Comparison of ENCODE assay signal across 21 mouse cellular contexts in genomic region chr2:26920190-26920855, GRCm38 (mm10). TPM values are rescaled to one million over a fixed set of nuclear protein-coding genes. Genes with fewer than 3 reads are reported as not detected.
DNase-seq lines count a peak whose midpoint lies in the region; ATAC-seq and TF ChIP-seq lines count a peak whose summit lies in the region.
"Had no signal": no experiment of that assay in that cellular context is flagged by ENCODE, and none has a peak within 500 bp of the region (broad histone marks: within the 10 kb centered on the region; RNA-seq: fewer than 3 reads in every experiment).

No protein-coding gene starts in this region.

- H3K4me3 ChIP-seq in liver, adult 2 months (ENCODE audit: insufficient read depth, low read depth, low read length) = no peak overlapping the region
- no peak overlapping the region for H3K4me3 ChIP-seq in liver, postnatal 0 days (ENCODE audit: low read depth, low read length)
- H3K4me3 ChIP-seq in forebrain, embryonic 12.5 days (replicated peaks) = no peak overlapping the region
- H3K4me3 ChIP-seq: embryonic facial prominence, embryonic 15.5 days; erythroblast, embryonic 14.5 days; forebrain, embryonic 10.5 days; forebrain, embryonic 15.5 days; heart, embryonic 10.5 days; hindbrain, embryonic 13.5 days had no signal

- no peak for TF ChIP-seq EP300 in liver, postnatal 0 days (IDR thresholded peaks at IDR 0.05; ENCODE audit: low read depth)

- H3K4me2 ChIP-seq in liver, postnatal 0 days (ENCODE audit: low read depth, low read length) = no peak overlapping the region
- H3K4me2 ChIP-seq in forebrain, embryonic 12.5 days = no peak overlapping the region
- H3K4me2 ChIP-seq: embryonic facial prominence, embryonic 15.5 days; forebrain, embryonic 15.5 days; hindbrain, embryonic 13.5 days had no signal

- no peak overlapping the region for H3K9ac ChIP-seq in liver, adult 2 months (ENCODE audit: low read depth, low read length)
- no peak overlapping the region for H3K9ac ChIP-seq in liver, postnatal 0 days (replicated peaks)
- H3K9ac ChIP-seq in forebrain, embryonic 12.5 days = no peak overlapping the region
- H3K9ac ChIP-seq: forebrain, embryonic 15.5 days; hindbrain, embryonic 13.5 days had no signal

- no peak for TF ChIP-seq POLR2A in liver, adult 2 months (IDR thresholded peaks at IDR 0.05; ENCODE audit: extremely low read depth, insufficient read depth, low read length)

- DNase-seq in kidney, adult 18-20 months = peak; percentile 54
- DNase-seq in kidney, postnatal 10 days = no peak
- peak; percentile 50 for DNase-seq in liver, adult 2 months (ENCODE audit: extremely low read depth, low read depth, low spot score)
- DNase-seq in liver, postnatal 0 days = no peak
- peak; percentile 57 to 86 for DNase-seq in kidney, postnatal 25 days
- DNase-seq in right cerebral cortex, postnatal 4 days = no peak
- DNase-seq: adrenal gland, postnatal 10 days; cerebellum, adult 11 months; cerebellum, adult 8-10 months; cerebellum, postnatal 14 days; embryo, embryonic 11 days; heart, adult 18-20 months; heart, postnatal 10 days had no signal

- peaks cover 42% of the 10 kb centered on the region for H3K4me1 ChIP-seq in liver, adult 2 months (ENCODE audit: control insufficient read depth, insufficient read depth, low read length)
- peaks cover 19% of the 10 kb centered on the region for H3K4me1 ChIP-seq in liver, postnatal 0 days (ENCODE audit: insufficient read depth)
- peaks cover 21% of the 10 kb centered on the region for H3K4me1 ChIP-seq in forebrain, embryonic 12.5 days

- H3K36me3 ChIP-seq in liver, adult 2 months (ENCODE audit: control insufficient read depth, insufficient read depth, low read length) = peaks cover 54% of the 10 kb centered on the region
- peaks cover 72% of the 10 kb centered on the region for H3K36me3 ChIP-seq in liver, postnatal 0 days (replicated peaks; ENCODE audit: insufficient read depth, low read length)
- peaks cover 76% of the 10 kb centered on the region for H3K36me3 ChIP-seq in forebrain, embryonic 12.5 days (replicated peaks)

- WGBS in liver, adult 2 months = 70% methylated on average over 6 of the region's 6 CpGs
- 86% methylated on average over 6 of the region's 6 CpGs for WGBS in liver, postnatal 0 days (ENCODE audit: insufficient replicate concordance)
- WGBS in forebrain, embryonic 12.5 days = 89% methylated on average over 6 of the region's 6 CpGs

- H3K9me3 ChIP-seq in liver, postnatal 0 days (ENCODE audit: low read length) = no peaks in the 10 kb centered on the region
- H3K9me3 ChIP-seq in forebrain, embryonic 12.5 days = no peaks in the 10 kb centered on the region
- H3K9me3 ChIP-seq: embryonic facial prominence, embryonic 15.5 days; forebrain, embryonic 10.5 days; forebrain, embryonic 15.5 days; heart, embryonic 10.5 days; hindbrain, embryonic 13.5 days had no signal

- no peak for ATAC-seq in liver, postnatal 0 days
- ATAC-seq in forebrain, embryonic 12.5 days (ENCODE audit: low FRiP score) = no peak
- ATAC-seq: forebrain, embryonic 15.5 days had no signal

- no peak overlapping the region for H3K27ac ChIP-seq in liver, adult 2 months (replicated peaks; ENCODE audit: insufficient read depth, low read depth, low read length)
- H3K27ac ChIP-seq in liver, postnatal 0 days (ENCODE audit: low read depth) = no peak overlapping the region
- H3K27ac ChIP-seq in forebrain, embryonic 12.5 days = no peak overlapping the region
- H3K27ac ChIP-seq: embryonic facial prominence, embryonic 15.5 days; forebrain, embryonic 10.5 days; forebrain, embryonic 15.5 days; heart, embryonic 10.5 days; hindbrain, embryonic 13.5 days had no signal

- H3K79me2 ChIP-seq in liver, adult 2 months (ENCODE audit: control insufficient read depth, insufficient read depth, low read length) = peaks cover 9% of the 10 kb centered on the region; the same call in 1 of the 2 replicates

- no peaks in the 10 kb centered on the region for H3K27me3 ChIP-seq in liver, adult 2 months (ENCODE audit: control insufficient read depth, insufficient read depth, low read length)
- no peaks in the 10 kb centered on the region for H3K27me3 ChIP-seq in liver, postnatal 0 days (ENCODE audit: insufficient read depth, low read length)
- H3K27me3 ChIP-seq in forebrain, embryonic 12.5 days = no peaks in the 10 kb centered on the region
- H3K27me3 ChIP-seq: CH12.LX; embryonic facial prominence, embryonic 15.5 days; forebrain, embryonic 15.5 days; hindbrain, embryonic 13.5 days had no signal

- TF ChIP-seq CTCF in liver, adult 2 months (IDR thresholded peaks at IDR 0.05; ENCODE audit: low read depth, low read length) = no peak
- TF ChIP-seq CTCF in liver, postnatal 0 days (IDR thresholded peaks at IDR 0.05; ENCODE audit: low read depth) = no peak

RNA-seq across cellular contexts. Expression of gene Surf1, which starts 4.0 kb away (rescaled TPM):
- total RNA-seq in liver, adult 2 months (2014; rRNA removed) = 55.5 and 60.5 TPM in 2 replicates
- 51.7 and 57.2 TPM in 2 replicates for polyA plus RNA-seq in liver, adult 2 months (2012; rRNA removed)
- polyA plus RNA-seq in liver, postnatal 0 days (2015; fragmentation: Nextera tagmentation; extraction: Ambion mirVana) = 29.8 and 30.1 TPM in 2 replicates
- polyA plus RNA-seq in forebrain, embryonic 12.5 days (2016; fragmentation: Nextera tagmentation; extraction: Ambion mirVana) = 51.2 and 54.4 TPM in 2 replicates

RNA-seq across cellular contexts. Expression of gene Surf2, which starts 4.2 kb away (rescaled TPM):
- 10.0 and 10.3 TPM in 2 replicates for total RNA-seq in liver, adult 2 months (2014; rRNA removed)
- polyA plus RNA-seq in liver, adult 2 months (2012; rRNA removed) = 11.6 and 14.5 TPM in 2 replicates
- polyA plus RNA-seq in liver, postnatal 0 days (2015; fragmentation: Nextera tagmentation; extraction: Ambion mirVana) = 14.6 and 15.3 TPM in 2 replicates
- polyA plus RNA-seq in forebrain, embryonic 12.5 days (2016; fragmentation: Nextera tagmentation; extraction: Ambion mirVana) = 49.6 and 50.9 TPM in 2 replicates

RNA-seq across cellular contexts. Expression of gene Rpl7a, which starts 9.8 kb away (rescaled TPM):
- 721 and 835 TPM in 2 replicates for total RNA-seq in liver, adult 2 months (2014; rRNA removed)
- polyA plus RNA-seq in liver, adult 2 months (2012; rRNA removed) = 398 and 434 TPM in 2 replicates
- 341 and 347 TPM in 2 replicates for polyA plus RNA-seq in liver, postnatal 0 days (2015; fragmentation: Nextera tagmentation; extraction: Ambion mirVana)
- 560 and 566 TPM in 2 replicates for polyA plus RNA-seq in forebrain, embryonic 12.5 days (2016; fragmentation: Nextera tagmentation; extraction: Ambion mirVana)

RNA-seq across cellular contexts. Expression of gene Med22, which starts 9.8 kb away (rescaled TPM):
- total RNA-seq in liver, adult 2 months (2014; rRNA removed) = 12.9 and 16.8 TPM in 2 replicates
- polyA plus RNA-seq in liver, adult 2 months (2012; rRNA removed) = 25.5 and 26.4 TPM in 2 replicates
- polyA plus RNA-seq in liver, postnatal 0 days (2015; fragmentation: Nextera tagmentation; extraction: Ambion mirVana) = 13.2 and 14.4 TPM in 2 replicates
- polyA plus RNA-seq in forebrain, embryonic 12.5 days (2016; fragmentation: Nextera tagmentation; extraction: Ambion mirVana) = 139 and 144 TPM in 2 replicates

RNA-seq across cellular contexts. Expression of gene Surf4, which starts 13.4 kb away (rescaled TPM):
- 135 and 193 TPM in 2 replicates for total RNA-seq in liver, adult 2 months (2014; rRNA removed)
- polyA plus RNA-seq in liver, adult 2 months (2012; rRNA removed) = 318 and 322 TPM in 2 replicates
- polyA plus RNA-seq in liver, postnatal 0 days (2015; fragmentation: Nextera tagmentation; extraction: Ambion mirVana) = 105 and 112 TPM in 2 replicates
- 118 and 125 TPM in 2 replicates for polyA plus RNA-seq in forebrain, embryonic 12.5 days (2016; fragmentation: Nextera tagmentation; extraction: Ambion mirVana)

Comparison
In these comparisons a context has a peak if more than half of its experiments do, and no peak if none do; other contexts are left out.
1. DNase-seq: peak in kidney, adult 18-20 months (single experiment), liver, adult 2 months (single experiment) and kidney, postnatal 25 days (2 of 2); none in kidney, postnatal 10 days (single experiment), liver, postnatal 0 days (single experiment) and right cerebral cortex, postnatal 4 days (single experiment).